Mouse (Mus musculus): ENCODE data around the gene Ubn2. TPM values are rescaled to one million over a fixed set of nuclear protein-coding genes. Genes with fewer than 3 reads are reported as not detected.
"Not testable (repeated sequence)": the region's sequence is repeated elsewhere in the genome, so short reads cannot be mapped to it uniquely, and the experiment has no call there.

Gene Ubn2
- polyA plus RNA-seq, 1 experiment, result 1.8 TPM

DNA sequence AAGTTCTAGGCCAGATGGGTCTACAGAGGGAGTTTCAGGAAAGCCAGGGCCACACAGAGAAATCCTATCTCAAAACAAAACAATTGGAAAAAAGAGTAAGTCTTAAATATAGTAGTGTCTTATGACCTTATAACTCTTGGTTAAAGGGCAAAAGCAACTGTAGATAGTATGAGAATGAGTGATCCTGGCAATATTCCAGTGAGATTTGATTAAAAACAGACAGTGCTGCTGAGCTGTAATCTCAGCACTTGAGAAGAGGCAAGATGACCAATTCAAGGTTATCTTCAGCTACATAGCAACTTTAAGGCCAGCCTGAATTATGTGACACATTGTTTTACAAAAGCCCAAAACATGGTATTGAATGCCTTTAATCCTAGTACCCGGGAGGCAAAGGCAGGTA is 114.0 kb downstream of the Ubn2 start:
- peaks cover 8% of the 10 kb centered on the region for H3K79me3 ChIP-seq (ENCODE audit: low read depth)
- no peak overlapping the region for H3K4me3 ChIP-seq (ENCODE audit: insufficient read depth, poor library complexity, severe bottlenecking)
- no peak for TF ChIP-seq FOSL1 (IDR thresholded peaks at IDR 0.05; ENCODE audit: insufficient read depth, low read length, poor library complexity, severe bottlenecking)
- no peak for TF ChIP-seq CTCF (IDR thresholded peaks at IDR 0.05; ENCODE audit: control insufficient read depth, insufficient read depth, insufficient read length)
- no peak for TF ChIP-seq MYOD1 (IDR thresholded peaks at IDR 0.05; ENCODE audit: control insufficient read depth, insufficient read length, low read depth)
- TF ChIP-seq MAX (IDR thresholded peaks at IDR 0.05), result no peak
- no peak for TF ChIP-seq CEBPB (IDR thresholded peaks at IDR 0.05; ENCODE audit: low read depth)
- TF ChIP-seq MYOG (IDR thresholded peaks at IDR 0.05; ENCODE audit: control insufficient read depth, extremely low read depth, insufficient read length), result no peak
- no peak for TF ChIP-seq USF1 (IDR thresholded peaks at IDR 0.05; ENCODE audit: low read depth)
- peaks cover 9% of the 10 kb centered on the region for H3K79me2 ChIP-seq (ENCODE audit: control insufficient read depth, insufficient read depth)
- H3ac ChIP-seq (ENCODE audit: control insufficient read depth, insufficient read length, low read depth), result no peak overlapping the region
- H3K27me3 ChIP-seq (ENCODE audit: control insufficient read depth, insufficient read depth, insufficient read length), result no peaks in the 10 kb centered on the region
- no peaks in the 10 kb centered on the region for H3K36me3 ChIP-seq (ENCODE audit: control insufficient read depth, insufficient read depth)

GRCm38 (mm10) chr6:38548595-38548994 is 114.8 kb downstream of the Ubn2 start:
- not testable (repeated sequence) for H3ac ChIP-seq (ENCODE audit: control insufficient read depth, insufficient read length, low read depth); H3K36me3 ChIP-seq (ENCODE audit: control insufficient read depth, insufficient read depth); H3K4me3 ChIP-seq (ENCODE audit: insufficient read depth, poor library complexity, severe bottlenecking); H3K27me3 ChIP-seq (ENCODE audit: control insufficient read depth, insufficient read depth, insufficient read length)
- Histone ChIP-seq H3K79me3 (ENCODE audit: low read depth) (peaks cover 17% of the 10 kb centered on the region), H3K79me2 (ENCODE audit: control insufficient read depth, insufficient read depth) (peaks cover 17% of the 10 kb centered on the region)

DNA sequence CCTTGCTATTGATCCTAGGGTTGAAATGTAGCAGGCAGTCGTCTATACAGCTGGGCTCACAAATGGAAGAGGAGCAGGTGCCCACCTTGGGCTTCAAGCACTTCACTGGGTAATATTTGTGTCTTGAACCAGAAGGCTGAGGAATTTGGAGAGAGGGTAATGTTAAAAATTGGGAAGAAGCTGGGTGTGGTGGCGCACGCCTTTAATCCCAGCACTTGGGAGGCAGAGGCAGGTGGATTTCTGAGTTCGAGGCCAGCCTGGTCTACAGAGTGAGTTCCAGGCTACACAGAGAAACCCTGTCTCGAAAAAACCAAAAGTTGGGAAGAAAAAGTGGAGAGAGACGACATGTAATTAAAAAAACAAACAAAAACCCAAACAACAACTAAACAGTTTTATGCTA is 116.1 kb downstream of the Ubn2 start:
- H3K4me3 ChIP-seq (ENCODE audit: insufficient read depth, poor library complexity, severe bottlenecking), result peak overlapping the region; percentile 46
- H3K79me2 ChIP-seq (ENCODE audit: control insufficient read depth, insufficient read depth), result peaks cover 30% of the 10 kb centered on the region
- peaks cover 11% of the 10 kb centered on the region for H3K36me3 ChIP-seq (ENCODE audit: control insufficient read depth, insufficient read depth)
- peaks cover 29% of the 10 kb centered on the region for H3K79me3 ChIP-seq (ENCODE audit: low read depth)
- peak overlapping the region; percentile 37 for H3ac ChIP-seq (ENCODE audit: control insufficient read depth, insufficient read length, low read depth)
- not testable (repeated sequence) for H3K27me3 ChIP-seq (ENCODE audit: control insufficient read depth, insufficient read depth, insufficient read length)

DNA sequence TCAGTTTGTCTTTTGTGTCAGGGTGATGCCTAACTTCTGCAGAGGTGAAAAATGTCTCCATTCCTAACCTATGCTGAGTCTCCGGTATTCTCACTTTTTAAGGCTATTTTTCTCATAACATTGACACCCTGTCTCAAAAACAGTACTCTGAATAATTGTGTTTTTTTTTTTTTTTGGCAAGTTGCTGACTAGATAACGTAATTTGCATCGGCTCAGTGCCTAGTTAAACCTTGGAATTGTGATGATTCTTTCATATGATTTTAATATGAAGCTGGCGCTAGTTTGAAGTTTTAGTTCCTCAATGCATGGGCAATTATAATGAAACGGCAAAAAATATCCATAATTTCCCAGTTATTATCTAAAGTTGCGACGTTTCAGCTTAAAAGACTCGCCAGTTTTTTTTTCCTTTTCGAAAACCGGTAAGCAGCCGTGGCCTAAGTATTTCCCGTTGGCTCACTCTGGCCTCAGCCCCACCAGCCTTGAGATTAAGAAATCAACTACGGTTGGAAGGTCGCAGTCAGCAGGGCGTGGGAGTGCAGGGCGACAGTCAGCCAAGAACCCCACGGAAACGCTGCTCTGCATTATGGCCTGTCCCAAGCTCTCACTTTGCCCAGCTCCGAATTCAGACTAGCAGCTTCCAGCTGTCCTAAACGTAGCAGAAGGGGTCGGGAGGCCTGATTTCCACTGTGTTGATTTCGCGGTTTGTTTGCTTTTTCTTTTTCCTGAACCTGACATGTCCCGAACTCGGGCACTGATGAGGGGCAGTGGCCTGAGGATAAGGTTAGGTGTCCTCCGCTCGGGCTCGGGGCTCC is 116.7 kb downstream of the Ubn2 start:
- Histone ChIP-seq H3K36me3 (ENCODE audit: control insufficient read depth, insufficient read depth) (peaks cover 14% of the 10 kb centered on the region), H3K4me3 (ENCODE audit: insufficient read depth, poor library complexity, severe bottlenecking) (peak overlapping the region; percentile 46), H3K27me3 (ENCODE audit: control insufficient read depth, insufficient read depth, insufficient read length) (no peaks in the 10 kb centered on the region), H3ac (ENCODE audit: control insufficient read depth, insufficient read length, low read depth) (peak overlapping the region; percentile 86), H3K79me2 (ENCODE audit: control insufficient read depth, insufficient read depth) (peaks cover 36% of the 10 kb centered on the region), H3K79me3 (ENCODE audit: low read depth) (peaks cover 34% of the 10 kb centered on the region)
- TF ChIP-seq USF1 (IDR thresholded peaks at IDR 0.05; ENCODE audit: low read depth), result no peak
- no peak for TF ChIP-seq MYOD1 (IDR thresholded peaks at IDR 0.05; ENCODE audit: control insufficient read depth, insufficient read length, low read depth)
- TF ChIP-seq CTCF (IDR thresholded peaks at IDR 0.05; ENCODE audit: control insufficient read depth, insufficient read depth, insufficient read length), result no peak
- TF ChIP-seq CEBPB (IDR thresholded peaks at IDR 0.05; ENCODE audit: low read depth), result no peak
- TF ChIP-seq FOSL1 (IDR thresholded peaks at IDR 0.05; ENCODE audit: insufficient read depth, low read length, poor library complexity, severe bottlenecking), result no peak
- no peak for TF ChIP-seq MAX (IDR thresholded peaks at IDR 0.05)
- no peak for TF ChIP-seq MYOG (IDR thresholded peaks at IDR 0.05; ENCODE audit: control insufficient read depth, extremely low read depth, insufficient read length)

DNA sequence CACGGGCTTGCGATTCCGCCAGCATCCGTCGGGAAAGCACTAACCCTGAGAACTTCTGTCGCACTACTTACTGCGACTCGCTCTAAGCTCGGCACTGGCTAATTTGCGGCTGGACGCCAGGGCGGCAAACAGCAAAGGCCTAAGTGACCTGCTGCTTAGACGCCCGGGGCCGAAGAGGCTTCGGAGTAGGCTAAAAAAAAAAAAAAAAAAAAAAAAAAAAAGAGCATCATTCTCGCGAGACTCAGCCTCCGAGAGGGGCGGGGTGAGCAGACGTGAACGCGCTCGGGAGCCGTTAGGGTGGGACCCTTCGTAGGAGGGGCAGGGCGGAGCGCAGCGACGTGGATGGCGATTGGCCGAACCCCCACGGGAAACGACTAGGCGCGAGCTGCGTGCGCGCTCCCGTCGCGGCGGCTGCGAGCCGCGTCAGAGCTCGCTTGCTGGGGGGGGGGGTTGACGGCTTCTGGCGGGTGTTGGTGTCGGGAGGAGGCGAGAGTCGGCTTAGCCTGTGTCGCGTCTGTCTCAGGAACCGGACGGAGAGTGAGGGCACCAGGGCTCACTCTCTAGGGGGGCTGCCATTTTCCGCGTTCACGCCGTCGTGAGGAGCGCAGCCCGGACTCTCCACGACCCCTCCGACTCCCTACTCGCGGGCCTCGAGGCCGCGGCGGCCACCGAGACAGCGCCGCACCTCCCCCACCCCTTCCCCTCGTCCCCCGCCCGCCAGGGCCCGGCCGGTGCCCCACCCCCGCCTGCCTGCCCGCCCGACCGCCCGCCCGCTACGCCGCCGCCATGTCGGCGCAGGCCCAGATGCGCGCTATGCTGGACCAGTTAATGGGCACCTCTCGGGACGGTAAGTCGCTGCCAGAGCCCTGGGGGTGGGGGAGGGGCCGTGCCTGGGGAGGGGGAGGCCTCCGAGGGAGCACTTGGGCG is 117.6 kb downstream of the Ubn2 start, which contains the start of gene Luc7l2:
Gene Luc7l2 (plus strand): TSS at position 273 of the 927 bp plus-strand sequence.
- H3K4me3 ChIP-seq (ENCODE audit: insufficient read depth, poor library complexity, severe bottlenecking), result peak within 1 kb of the TSS; percentile 69
- H3K27me3 ChIP-seq (ENCODE audit: control insufficient read depth, insufficient read depth, insufficient read length), result no peaks in the 10 kb centered on the region
- H3K79me2 ChIP-seq (ENCODE audit: control insufficient read depth, insufficient read depth), result peaks cover 45% of the 10 kb centered on the region
- TF ChIP-seq MAX (IDR thresholded peaks at IDR 0.05), result peak; percentile 28
- no peak for TF ChIP-seq CTCF (IDR thresholded peaks at IDR 0.05; ENCODE audit: control insufficient read depth, insufficient read depth, insufficient read length)
- no peak for TF ChIP-seq USF1 (IDR thresholded peaks at IDR 0.05; ENCODE audit: low read depth)
- TF ChIP-seq FOSL1 (IDR thresholded peaks at IDR 0.05; ENCODE audit: insufficient read depth, low read length, poor library complexity, severe bottlenecking), result no peak
- TF ChIP-seq MYOG (IDR thresholded peaks at IDR 0.05; ENCODE audit: control insufficient read depth, extremely low read depth, insufficient read length), result no peak
- H3K36me3 ChIP-seq (ENCODE audit: control insufficient read depth, insufficient read depth), result peaks cover 21% of the 10 kb centered on the region
- peak within 1 kb of the TSS; percentile 86 for H3ac ChIP-seq (ENCODE audit: control insufficient read depth, insufficient read length, low read depth)
- H3K79me3 ChIP-seq (ENCODE audit: low read depth), result peaks cover 42% of the 10 kb centered on the region

Measured in C2C12 (cell line).